Mouse (Mus musculus) liver, adult (tissue): Measurements from ENCODE around the gene Tk1.

ENCODE experiments used
- GATA4 ChIP-seq: IDR thresholded peaks from 2 replicates; pipeline ENCODE4 v1.6.1; 2014; ENCODE audit warnings: mild to moderate bottlenecking, low read length; ENCODE audit not compliant: insufficient replicate concordance

Gene Tk1

GRCm38 (mm10) chr11:117825333-117826101 lies at the start of gene Tk1, which contains the start of gene Afmid:
Tk1 (minus strand) TSS chr11:117826092.
Afmid (plus strand) TSS chr11:117825924.
- no peak for TF ChIP-seq GATA4

- no peak for TF ChIP-seq GATA4
Measured at GRCm38 (mm10) chr11:117875681-117876080, 49.8 kb upstream of the Tk1 start.

GRCm38 (mm10) chr11:117874419-117874818 lies 48.5 kb upstream of the Tk1 start:
- TF ChIP-seq GATA4, result no peak

GRCm38 (mm10) chr11:117872861-117873608 lies 47.1 kb upstream of the Tk1 start, which contains the start of gene Tha1:
Tha1 (minus strand) TSS chr11:117873481.
- no peak for TF ChIP-seq GATA4

- TF ChIP-seq GATA4, result no peak
Measured at GRCm38 (mm10) chr11:117871911-117872584, 46.2 kb upstream of the Tk1 start.

- no peak for TF ChIP-seq GATA4
Measured at GRCm38 (mm10) chr11:117871376-117871775, 45.5 kb upstream of the Tk1 start.

GRCm38 (mm10) chr11:117870688-117871365 lies 44.9 kb upstream of the Tk1 start:
- no peak for TF ChIP-seq GATA4

GRCm38 (mm10) chr11:117865988-117866387 lies 40.1 kb upstream of the Tk1 start:
- TF ChIP-seq GATA4, result no peak

GRCm38 (mm10) chr11:117864805-117865204 lies 38.9 kb upstream of the Tk1 start:
- TF ChIP-seq GATA4, result no peak

GRCm38 (mm10) chr11:117863174-117863856 lies 37.4 kb upstream of the Tk1 start:
- TF ChIP-seq GATA4, result no peak

GRCm38 (mm10) chr11:117860601-117861000 lies 34.7 kb upstream of the Tk1 start, which contains the start of gene Tmem235:
Tmem235 (plus strand) TSS chr11:117860752.
- no peak for TF ChIP-seq GATA4

GRCm38 (mm10) chr11:117858392-117858791 lies 32.5 kb upstream of the Tk1 start:
- TF ChIP-seq GATA4, result no peak

GRCm38 (mm10) chr11:117857462-117857861 lies 31.6 kb upstream of the Tk1 start:
- no peak for TF ChIP-seq GATA4

GRCm38 (mm10) chr11:117855975-117856374 lies 30.1 kb upstream of the Tk1 start:
- TF ChIP-seq GATA4, result no peak
